Mouse (Mus musculus) spleen, adult 18-20 months (tissue): ENCODE measurements around the gene Tnfaip1.
"Not testable (repeated sequence)": the region's sequence is repeated elsewhere in the genome, so short reads cannot be mapped to it uniquely, and the experiment has no call there.

Experiments
- DNase-seq, 2 experiments: peaks; one replicate each; pipeline ENCODE4 v3.0.0; 2022; ENCODE audit warnings: mixed read lengths in 2 of 2

The Tnfaip1 gene

GRCm38 (mm10) chr11:78536080-78536689 lies at the start of gene Tnfaip1, which contains the start of gene Ift20:
Gene Tnfaip1, minus strand, starts transcription at chr11:78536332.
Gene Ift20, plus strand, starts transcription at chr11:78536361.
- DNase-seq, result peak; percentile 93 to 95

DNA sequence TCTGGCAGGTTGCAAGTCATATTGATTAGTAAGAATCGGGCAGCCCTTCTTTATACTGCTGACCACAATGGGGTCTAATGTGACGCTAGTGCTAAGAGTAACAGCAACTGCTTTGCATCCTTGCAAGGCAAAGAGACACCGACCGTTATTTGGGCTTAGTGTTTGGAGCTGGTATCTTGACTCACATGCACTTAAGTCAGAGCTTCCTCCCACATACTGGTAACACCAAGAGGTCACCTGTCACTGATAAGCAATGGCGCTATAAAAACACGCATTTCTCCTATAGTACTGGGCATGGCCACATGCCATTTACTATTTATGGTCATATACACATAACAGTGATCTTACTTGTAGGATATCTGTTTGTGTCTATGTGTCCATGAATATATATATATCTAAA lies 46.7 kb upstream of the Tnfaip1 start:
- no peak for DNase-seq

DNA sequence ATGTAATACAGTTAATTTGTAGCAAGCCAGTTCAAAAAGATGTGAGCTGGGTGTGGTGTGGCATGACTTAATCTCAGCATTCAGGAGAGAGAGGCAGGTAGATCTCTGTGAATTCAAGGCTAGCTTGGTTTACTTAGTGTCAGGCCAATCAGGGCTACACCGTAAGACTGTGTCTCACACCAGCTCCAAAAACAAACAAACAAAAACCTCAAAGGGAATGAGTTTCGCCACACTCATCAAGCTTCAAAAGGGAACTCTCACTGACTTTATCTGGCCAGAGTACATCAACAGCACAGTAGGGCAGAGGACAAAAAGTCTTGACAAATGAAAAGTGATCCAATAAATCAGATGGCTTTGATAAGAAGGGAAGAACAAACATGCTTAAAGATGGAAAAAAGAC lies 38.8 kb upstream of the Tnfaip1 start:
- DNase-seq, result no peak

GRCm38 (mm10) chr11:78574536-78574935 lies 38.4 kb upstream of the Tnfaip1 start:
- no peak for DNase-seq

DNA sequence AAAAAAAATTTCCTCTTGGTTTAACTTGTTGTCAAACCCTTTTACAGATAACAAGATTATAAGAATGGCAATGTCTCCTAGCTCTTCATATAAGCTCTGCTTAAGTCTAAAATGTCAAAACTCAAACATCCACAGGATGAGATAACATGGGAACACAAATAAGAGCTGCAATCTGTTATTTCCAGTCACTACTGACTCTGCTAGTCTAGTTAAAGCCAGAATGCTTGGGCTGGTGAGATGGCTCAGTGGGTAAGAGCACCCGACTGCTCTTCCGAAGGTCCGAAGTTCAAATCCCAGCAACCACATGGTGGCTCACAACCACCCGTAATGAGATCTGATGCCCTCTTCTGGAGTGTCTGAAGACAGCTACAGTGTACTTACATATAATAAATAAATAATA lies 37.9 kb upstream of the Tnfaip1 start:
- DNase-seq, result not testable (repeated sequence)

GRCm38 (mm10) chr11:78571854-78572253 lies 35.7 kb upstream of the Tnfaip1 start:
- no peak for DNase-seq

DNA sequence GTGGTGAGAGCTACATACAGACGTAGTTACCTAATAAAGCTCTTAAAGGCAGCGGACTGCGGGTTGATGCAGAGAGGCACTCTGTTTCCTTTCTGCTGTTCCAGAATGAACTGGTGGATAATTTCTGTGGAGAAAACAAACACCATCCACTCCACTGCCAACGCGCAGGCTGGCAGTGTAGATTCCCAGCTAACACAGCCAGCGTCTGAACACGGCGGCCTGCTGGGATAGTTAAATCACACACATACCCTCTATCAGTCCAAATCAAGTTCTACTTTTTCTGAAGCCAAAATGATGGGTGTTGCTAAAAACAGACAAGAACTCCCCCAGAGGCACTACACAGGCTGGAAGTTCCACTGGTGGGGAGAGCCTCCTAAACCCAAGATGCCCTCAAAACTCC lies 35.3 kb upstream of the Tnfaip1 start:
- no peak for DNase-seq

DNA sequence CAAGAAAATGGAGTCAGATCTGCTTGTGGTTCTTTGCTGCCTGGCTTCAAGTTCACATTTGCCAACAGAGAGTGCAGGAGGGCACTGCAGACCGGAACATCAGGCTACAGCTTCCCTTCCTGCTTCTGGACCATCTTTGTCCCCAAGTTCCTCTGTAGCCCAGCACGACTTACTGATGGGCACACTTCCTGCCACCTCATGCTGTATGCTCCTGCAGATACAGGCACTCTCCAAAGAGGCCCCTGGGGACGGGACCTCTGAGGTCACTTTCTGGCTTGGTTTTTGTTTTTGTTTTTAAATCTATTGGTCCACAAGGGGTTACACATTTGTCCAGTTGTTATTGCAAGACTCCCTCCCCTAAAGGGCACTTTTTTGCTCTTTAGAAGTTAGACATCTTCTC lies 33.7 kb upstream of the Tnfaip1 start:
- no peak for DNase-seq

DNA sequence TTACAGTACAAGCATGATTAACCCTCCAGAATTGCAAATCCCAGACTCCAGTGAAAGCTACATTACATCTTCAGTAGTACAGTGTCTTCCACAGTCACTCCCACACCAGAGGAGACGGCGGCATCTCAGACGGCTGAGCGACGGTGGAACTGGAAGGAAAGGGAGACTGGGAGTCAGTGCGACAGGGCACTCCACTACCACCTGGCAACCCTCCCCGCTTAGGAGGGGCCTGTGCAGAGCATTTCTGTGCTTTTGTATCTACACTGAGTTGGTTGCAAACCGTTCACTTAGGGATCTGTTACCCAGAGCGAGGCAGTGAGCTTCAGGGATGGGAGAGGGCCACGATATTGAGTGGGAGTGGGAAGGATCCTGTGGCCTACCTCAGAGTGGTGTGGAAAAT lies 32.7 kb upstream of the Tnfaip1 start:
- no peak for DNase-seq

DNA sequence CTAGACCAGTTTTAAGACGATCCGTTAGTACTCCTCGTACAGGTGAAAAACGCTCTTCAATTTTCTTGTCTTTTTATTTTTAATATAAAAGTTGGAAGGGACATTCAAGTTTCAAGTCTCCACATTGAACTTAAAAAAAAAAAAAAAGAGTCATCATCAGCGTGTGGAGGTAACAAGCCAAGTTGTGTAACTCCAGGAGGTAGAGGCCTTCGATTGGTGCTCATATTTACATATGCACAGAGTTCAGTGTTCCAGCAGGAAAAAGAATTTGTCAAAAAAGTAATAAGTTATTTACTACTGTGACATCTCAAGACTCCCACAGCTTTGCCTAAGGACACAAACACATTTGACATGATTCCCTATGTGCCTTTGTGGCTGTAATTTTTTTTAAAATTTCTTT lies 31.5 kb upstream of the Tnfaip1 start:
- no peak for DNase-seq

GRCm38 (mm10) chr11:78566775-78567174 lies 30.6 kb upstream of the Tnfaip1 start:
- no peak for DNase-seq

GRCm38 (mm10) chr11:78560447-78560846 lies 24.3 kb upstream of the Tnfaip1 start:
- DNase-seq, result peak in 1 of 2 experiments; percentile 59

DNA sequence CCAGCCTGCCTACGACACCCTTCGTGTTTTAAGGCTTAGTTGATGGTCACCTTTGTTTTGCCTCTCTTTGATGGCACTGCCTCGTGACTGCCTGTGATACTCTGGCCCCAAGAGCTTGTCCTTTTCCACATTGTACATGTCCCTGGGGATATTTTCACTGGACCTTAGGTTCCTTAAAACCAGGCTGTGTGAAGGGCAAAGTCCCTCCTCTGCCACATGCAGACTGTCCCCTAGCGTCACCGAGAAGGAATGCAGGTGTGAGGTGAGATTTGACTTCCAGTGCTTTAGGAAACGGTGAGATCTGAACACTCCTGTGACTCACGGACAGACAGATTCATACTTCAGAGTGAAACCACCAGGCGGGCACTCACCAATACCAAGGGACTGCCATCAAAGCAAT lies 21.1 kb upstream of the Tnfaip1 start:
- DNase-seq, result no peak

GRCm38 (mm10) chr11:78556070-78556469 lies 19.9 kb upstream of the Tnfaip1 start:
- DNase-seq, result no peak

DNA sequence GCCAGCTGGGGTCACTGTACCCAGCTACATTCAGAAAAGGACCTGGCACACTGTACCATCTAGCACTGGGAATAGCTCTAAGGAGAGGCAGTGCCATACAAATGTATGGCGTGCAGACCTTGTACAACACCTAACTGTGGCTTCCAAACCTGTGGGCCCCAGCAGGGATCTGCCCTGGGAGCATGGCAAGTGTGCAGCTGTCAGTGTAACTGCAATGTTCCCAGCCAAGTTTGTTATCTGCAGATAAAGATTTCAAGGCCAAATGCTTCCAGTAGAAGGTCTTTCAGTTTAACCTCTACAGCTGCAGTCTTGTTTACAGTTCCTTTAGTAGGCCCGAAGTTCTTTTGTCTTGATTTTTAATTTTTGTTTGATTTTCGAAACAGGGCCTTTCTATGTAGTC lies 19.5 kb upstream of the Tnfaip1 start:
- DNase-seq, result no peak

DNA sequence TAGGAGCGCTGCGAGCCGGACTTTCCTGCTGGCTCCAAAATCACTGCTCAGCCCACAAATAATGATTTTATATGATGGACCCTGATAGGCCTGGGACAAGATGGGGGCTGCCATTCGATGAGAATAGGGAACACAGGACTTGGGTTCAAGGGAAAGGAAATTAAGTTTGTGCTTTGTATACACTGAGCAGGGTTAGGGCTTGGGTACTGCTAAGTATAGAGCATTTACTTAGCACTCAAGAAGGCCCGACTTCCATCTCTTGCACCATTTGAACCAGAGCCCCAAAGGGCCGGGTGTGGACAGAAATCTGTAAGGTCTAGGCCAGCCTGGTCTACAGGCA lies 14.9 kb upstream of the Tnfaip1 start:
- DNase-seq, result no peak

GRCm38 (mm10) chr11:78550168-78551058 lies 14.3 kb upstream of the Tnfaip1 start, which contains the start of gene Tmem97:
Gene Tmem97, minus strand, starts transcription at chr11:78550777.
- DNase-seq, result peak; percentile 89 to 90

GRCm38 (mm10) chr11:78549491-78549987 lies 13.4 kb upstream of the Tnfaip1 start:
- DNase-seq, result no peak

- DNase-seq, result no peak
Observed at GRCm38 (mm10) chr11:78547718-78548460, 11.8 kb upstream of the Tnfaip1 start.

- DNase-seq, result no peak
Observed at GRCm38 (mm10) chr11:78545181-78545580, 9.0 kb upstream of the Tnfaip1 start.

DNA sequence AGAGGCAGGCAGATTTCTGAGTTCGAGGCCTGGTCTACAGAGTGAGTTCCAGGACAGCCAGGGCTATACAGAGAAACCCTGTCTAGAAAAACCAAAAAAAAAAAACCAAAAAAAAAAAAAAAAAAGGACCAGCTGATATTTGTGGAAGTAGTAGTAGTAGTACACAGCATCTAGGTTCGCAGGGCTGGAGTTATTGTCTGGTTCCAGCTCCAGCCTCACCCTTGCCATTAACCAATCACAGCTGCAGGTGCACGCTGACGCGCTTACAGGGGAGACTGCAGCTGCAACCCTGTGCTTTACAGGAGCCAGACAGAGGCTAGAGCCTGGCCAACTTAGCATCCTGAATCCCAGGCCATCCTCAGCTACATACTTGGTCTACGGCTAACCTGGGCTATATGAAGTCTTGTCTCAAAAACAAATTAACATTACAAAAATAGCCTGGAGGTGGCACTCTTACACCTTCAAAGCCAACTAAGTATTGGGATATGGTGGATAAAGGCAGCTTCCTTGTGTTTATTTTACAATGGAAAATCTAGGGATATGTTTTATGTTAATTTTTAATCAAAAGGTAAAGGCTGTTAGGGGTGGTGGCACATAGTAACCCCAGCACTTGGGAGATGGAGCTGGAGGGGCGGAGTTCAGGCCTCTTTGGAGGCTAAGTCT lies 8.4 kb upstream of the Tnfaip1 start:
- no peak for DNase-seq

DNA sequence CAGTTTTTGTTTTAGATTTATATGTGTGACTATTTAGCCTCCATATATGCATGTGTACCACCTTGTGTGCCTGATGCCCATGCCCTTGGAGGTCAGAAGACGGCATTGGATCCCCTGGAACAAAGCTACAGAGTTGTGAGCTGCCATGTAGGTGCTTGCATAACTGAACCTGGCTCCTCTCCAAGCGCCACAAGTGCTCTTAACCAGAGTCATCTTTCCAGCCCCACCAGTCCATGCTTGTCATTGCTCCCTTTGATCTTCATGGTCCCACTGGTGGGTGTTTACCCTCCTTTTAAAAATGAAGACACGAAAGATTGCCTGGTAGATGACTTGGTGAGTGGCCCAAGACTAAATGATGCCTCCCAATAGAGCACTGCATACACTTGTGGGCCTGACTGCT lies 4.2 kb upstream of the Tnfaip1 start:
- no peak for DNase-seq

DNA sequence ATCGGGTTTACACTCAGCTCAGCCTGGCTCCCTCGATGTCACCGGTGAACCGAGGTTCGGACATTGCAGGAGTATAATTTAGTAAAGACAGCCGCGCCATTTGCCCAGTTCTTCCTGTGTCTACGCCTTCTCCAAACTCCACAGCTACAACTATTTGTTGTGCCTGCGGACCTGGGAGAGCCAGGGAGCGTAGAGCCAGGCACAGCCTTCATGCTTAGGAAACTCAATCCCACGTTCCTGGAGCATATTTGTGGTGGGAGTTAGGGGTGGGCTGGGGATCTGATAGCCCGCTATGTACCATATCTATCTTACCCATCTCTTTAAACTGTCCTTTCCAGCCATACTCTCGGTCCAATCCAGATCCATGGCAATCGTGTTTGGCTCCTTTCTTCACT lies 555 bp upstream of the Tnfaip1 start:
- DNase-seq, result no peak
